Mouse (Mus musculus) brain, embryonic 14.5 days (tissue): ENCODE measurements around the gene Efcc1. TPM values are rescaled to one million over a fixed set of nuclear protein-coding genes. Genes with fewer than 3 reads are reported as not detected.
A peak's percentile ranks its signal among the peaks of the same experiment; 100 is the strongest.

Experiments used
- DNase-seq: peaks from one replicate; pipeline ENCODE4 v3.0.0-alpha.2; 2011; ENCODE audit warnings: low read depth
- CTCF ChIP-seq: fragments of 200-500 bp; IDR thresholded peaks from 2 replicates; pipeline ENCODE4 v1.5.1; 2012; ENCODE audit warnings: inconsistent platforms, mild to moderate bottlenecking, moderate library complexity, borderline replicate concordance; ENCODE audit not compliant: insufficient read depth, insufficient read length; ENCODE audit errors: extremely low read depth
- POLR2A ChIP-seq: fragments of 200-500 bp; IDR thresholded peaks from 2 replicates; pipeline ENCODE4 v1.6.1; 2012; ENCODE audit warnings: mild to moderate bottlenecking, inconsistent platforms, borderline replicate concordance; ENCODE audit not compliant: poor library complexity, insufficient read depth, insufficient read length, severe bottlenecking; ENCODE audit errors: extremely low read depth
- polyA plus RNA-seq: library from polyadenylated mRNA; depleted of rRNA; stranded (reverse); fragments of >200 nt; gene quantifications from 2 replicates; pipeline ENCODE4 v1.2.3, GENCODE M21; 2012

The Efcc1 gene
- polyA plus RNA-seq, 1 experiment = 4.6 TPM

DNA sequence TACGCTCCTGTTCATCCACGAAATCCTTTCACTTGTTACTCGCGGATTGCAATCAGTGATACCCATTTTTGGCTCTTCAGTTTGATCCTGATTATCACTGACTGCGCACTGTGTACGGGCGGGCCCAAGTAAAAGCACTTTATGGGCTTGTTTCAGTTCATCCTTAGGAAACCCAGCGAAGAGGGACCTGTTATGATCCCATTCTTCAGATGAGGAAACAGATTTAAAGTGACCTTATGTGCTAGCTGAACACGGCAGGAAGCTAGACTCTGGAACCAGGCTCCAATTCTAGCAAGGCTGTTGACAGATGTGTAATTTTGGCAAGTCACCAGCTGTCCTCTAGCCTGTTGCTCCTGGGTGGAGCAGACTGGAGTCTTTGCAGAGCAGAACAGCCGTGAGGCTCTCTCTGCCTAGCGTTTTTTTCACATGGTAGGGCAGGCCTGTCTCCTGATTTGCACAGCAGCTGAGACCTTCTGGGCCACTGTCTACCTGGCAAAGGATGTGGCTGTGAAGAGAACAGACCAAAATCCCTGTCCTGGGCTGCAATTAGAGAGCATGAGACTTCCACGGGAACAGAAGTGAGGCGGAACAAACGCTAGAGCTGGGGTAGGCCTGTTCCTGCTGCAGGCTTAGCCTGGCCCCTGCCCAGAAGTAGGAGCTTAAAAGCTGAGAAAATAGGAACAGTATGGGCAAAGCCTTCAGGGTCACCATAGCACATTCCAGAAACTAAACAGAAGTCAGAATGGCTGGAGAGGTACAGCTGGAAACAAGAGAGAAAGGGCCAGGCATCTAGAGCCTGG lies 2.7 kb downstream of the Efcc1 start:
- peak; percentile 42 for DNase-seq
- no peak for TF ChIP-seq CTCF
- no peak for TF ChIP-seq POLR2A

DNA sequence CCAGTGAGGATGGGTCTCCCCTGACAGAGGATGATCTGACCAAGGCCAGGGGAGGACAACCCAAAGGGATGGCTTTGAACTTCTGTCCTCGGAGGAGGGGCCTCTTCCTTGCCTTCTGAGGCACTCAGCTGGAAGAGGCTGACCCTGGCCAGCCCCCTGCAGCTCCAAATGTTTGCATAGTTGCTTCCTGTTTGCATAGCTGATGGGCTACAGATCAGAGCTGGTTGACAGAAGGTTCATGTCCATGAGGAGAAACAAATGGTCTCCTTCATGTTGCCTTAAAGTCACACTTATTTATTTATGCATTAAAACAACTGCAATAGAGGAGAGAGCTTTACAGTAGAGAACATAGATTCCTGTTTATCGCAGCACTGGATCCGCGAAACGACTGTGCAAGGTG lies 3.5 kb downstream of the Efcc1 start:
- TF ChIP-seq POLR2A (no peak), CTCF (no peak)
- DNase-seq = peak; percentile 40

GRCm38 (mm10) chr6:87736923-87737322 lies 6.3 kb downstream of the Efcc1 start:
- no peak for DNase-seq
- TF ChIP-seq CTCF (no peak), POLR2A (no peak)

GRCm38 (mm10) chr6:87737921-87738626 lies 7.4 kb downstream of the Efcc1 start:
- DNase-seq = peak; percentile 9
- TF ChIP-seq POLR2A = no peak
- TF ChIP-seq CTCF = no peak

GRCm38 (mm10) chr6:87739898-87740297 lies 9.2 kb downstream of the Efcc1 start:
- no peak for DNase-seq
- TF ChIP-seq CTCF = no peak
- no peak for TF ChIP-seq POLR2A

DNA sequence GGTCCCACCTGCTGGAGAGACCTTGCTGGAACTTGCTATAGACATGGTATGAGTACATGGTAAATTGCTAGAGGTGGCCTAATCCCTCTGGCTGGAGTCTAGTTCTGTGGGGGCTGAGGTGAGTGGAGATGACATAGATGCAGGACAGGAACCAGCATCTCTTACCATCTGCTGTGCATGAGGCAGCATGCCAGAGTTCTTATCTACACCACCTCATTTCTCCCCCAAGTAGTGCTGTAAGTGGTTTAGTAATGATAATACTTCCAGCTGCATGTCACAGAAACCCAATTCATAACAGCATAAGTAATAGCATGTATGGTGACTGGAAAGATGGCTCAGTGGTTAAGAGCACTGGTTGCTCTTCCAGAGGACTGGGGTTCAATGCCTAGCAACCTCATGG lies 9.8 kb downstream of the Efcc1 start:
- DNase-seq = no peak
- TF ChIP-seq CTCF = no peak
- no peak for TF ChIP-seq POLR2A

GRCm38 (mm10) chr6:87741978-87742377 lies 11.3 kb downstream of the Efcc1 start:
- TF ChIP-seq CTCF = no peak
- no peak for DNase-seq

- no peak for DNase-seq
- no peak for TF ChIP-seq CTCF
- TF ChIP-seq POLR2A = no peak
Measured at GRCm38 (mm10) chr6:87742804-87743203, 12.1 kb downstream of the Efcc1 start.

DNA sequence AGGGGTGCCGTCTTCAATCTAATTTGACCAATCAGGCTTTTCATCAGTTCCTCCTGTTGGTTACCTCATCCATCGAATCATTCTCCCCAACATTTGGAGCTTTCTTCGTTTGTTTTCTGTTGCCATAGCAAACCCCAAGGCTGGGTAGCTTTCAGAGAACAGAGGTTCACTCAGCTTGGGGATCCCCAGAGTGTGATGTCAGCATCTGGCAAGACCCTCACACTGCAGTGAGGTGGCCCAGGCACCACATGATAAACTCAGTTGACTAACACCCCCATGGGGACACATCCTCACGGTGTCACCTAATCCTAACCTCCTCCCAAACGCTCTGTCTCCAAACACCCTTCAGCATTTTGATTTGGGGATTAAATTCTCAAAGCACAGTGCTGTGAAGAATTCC lies 12.6 kb downstream of the Efcc1 start:
- TF ChIP-seq CTCF (no peak), POLR2A (no peak)

GRCm38 (mm10) chr6:87744632-87745031 lies 14.0 kb downstream of the Efcc1 start:
- no peak for DNase-seq
- TF ChIP-seq POLR2A = no peak
- TF ChIP-seq CTCF = no peak

More for the DNA sequence above, 12.6 kb downstream of the Efcc1 start:
- DNase-seq = no peak

DNA sequence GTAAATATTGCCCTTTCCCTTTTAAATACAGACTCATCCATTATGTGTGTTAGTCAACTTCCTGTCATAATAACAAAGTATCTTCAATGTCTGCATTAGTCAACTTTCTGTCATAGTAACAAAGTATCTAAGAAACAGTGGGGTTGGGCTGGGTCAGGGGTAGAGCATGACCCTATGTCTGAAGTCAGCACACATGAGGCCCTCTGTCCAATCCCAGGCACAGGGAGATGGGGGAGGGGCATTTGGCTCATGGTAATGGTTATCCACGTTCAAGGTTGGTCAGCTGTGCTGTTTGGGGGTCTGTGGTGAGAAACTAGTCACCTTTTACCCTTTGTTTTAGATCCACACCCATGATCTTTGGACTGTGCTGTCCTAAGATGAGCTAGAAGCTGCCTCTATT lies 14.6 kb downstream of the Efcc1 start:
- TF ChIP-seq CTCF = no peak
- no peak for TF ChIP-seq POLR2A
- DNase-seq = no peak

GRCm38 (mm10) chr6:87746059-87746458 lies 15.4 kb downstream of the Efcc1 start:
- no peak for DNase-seq
- TF ChIP-seq POLR2A (no peak), CTCF (no peak)

DNA sequence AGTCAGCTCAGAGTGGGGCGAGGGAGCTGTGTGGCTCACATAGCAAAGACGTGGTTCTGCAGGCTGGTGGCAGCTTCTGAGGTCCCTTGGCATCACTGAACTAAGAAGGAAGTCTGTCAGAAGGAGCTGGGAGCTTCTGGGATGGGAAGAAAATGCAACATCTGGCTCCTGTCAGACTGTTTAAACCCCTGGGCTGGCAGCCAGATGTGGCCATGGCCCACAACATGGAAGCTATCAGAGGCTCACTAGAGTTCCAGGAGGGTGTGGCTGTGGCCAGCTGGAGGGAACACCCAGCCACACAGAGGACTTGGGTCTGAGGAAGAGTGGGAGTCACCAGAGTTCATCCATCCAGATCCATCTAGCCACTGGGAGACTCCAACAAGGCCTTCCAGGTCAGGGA lies 16.2 kb downstream of the Efcc1 start:
- TF ChIP-seq CTCF = no peak
- DNase-seq = no peak

- TF ChIP-seq POLR2A (no peak), CTCF (no peak)
- no peak for DNase-seq
Measured at GRCm38 (mm10) chr6:87748078-87748477, 17.4 kb downstream of the Efcc1 start.
